Mouse (Mus musculus) right cerebral cortex, postnatal 25 days (tissue): Measurements from ENCODE around the gene Gm4969.

Experiments
- DNase-seq: peaks from one replicate; pipeline ENCODE4 v3.0.0; 2022

Gene Gm4969

GRCm38 (mm10) chr7:19065896-19066295 is 52.3 kb downstream of the Gm4969 start:
- no peak for DNase-seq

GRCm38 (mm10) chr7:19057405-19057804 is 60.8 kb downstream of the Gm4969 start:
- DNase-seq: no peak

DNA sequence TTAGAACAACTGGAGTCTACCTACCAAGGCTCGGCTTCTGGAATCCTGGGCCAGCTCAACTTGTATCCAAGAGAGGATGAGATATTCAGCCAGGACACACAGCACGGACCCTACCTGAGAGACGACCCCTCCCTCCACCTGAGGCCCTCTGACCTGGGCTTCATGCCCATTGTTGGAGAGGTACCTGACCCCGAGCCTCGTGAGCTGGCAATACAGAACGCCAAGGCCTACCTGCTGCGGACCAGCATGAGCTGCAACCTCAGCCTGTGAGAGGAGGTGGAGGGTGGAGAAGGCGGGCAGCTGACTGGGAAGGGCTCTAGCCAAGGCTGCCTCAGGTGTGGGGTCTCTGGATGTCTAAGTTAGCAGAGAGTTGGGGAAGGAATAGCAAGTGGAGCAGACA is 63.1 kb downstream of the Gm4969 start:
- no peak for DNase-seq

GRCm38 (mm10) chr7:19054777-19055076 is 63.4 kb downstream of the Gm4969 start:
- no peak for DNase-seq

DNA sequence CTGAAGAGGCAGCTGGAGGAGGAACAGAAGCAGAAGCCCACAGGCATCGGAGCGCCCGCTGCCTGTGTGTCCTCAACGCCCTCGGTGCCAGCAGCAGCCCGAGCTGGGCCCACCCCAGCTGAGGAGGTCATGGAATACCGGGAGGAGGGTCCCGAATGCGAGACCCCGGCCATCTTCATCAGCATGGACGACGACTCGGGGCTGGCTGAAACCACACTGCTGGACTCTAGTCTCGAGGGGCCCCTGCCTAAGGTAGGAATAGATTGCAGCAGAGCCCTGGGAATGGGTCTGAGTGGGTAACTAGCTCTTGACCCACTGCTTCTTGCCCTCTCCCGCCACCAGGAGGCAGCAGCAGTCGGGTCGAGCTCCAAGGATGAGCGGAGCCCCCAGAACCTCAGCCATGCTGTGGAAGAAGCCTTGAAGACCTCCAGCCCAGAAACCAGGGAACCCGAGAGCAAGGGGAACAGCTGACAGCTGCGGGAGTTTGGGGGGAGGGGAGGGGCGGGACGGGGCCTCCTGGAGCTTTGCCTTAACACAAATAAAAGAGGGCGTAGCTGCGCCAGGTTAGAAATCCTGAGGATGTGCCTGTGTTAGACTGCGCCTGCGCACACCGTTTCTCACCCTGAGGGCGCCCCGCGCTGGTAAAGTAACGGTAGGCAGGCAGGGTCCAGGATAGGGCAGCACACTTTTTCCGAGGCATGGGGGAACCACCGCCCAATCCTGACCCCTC is 64.0 kb downstream of the Gm4969 start, which contains the start of gene Rsph6a:
Gene Rsph6a (plus strand): TSS at position 644 of the 730 bp plus-strand sequence.
- DNase-seq: no peak

GRCm38 (mm10) chr7:19053136-19053532 is 65.0 kb downstream of the Gm4969 start:
- DNase-seq: no peak

DNA sequence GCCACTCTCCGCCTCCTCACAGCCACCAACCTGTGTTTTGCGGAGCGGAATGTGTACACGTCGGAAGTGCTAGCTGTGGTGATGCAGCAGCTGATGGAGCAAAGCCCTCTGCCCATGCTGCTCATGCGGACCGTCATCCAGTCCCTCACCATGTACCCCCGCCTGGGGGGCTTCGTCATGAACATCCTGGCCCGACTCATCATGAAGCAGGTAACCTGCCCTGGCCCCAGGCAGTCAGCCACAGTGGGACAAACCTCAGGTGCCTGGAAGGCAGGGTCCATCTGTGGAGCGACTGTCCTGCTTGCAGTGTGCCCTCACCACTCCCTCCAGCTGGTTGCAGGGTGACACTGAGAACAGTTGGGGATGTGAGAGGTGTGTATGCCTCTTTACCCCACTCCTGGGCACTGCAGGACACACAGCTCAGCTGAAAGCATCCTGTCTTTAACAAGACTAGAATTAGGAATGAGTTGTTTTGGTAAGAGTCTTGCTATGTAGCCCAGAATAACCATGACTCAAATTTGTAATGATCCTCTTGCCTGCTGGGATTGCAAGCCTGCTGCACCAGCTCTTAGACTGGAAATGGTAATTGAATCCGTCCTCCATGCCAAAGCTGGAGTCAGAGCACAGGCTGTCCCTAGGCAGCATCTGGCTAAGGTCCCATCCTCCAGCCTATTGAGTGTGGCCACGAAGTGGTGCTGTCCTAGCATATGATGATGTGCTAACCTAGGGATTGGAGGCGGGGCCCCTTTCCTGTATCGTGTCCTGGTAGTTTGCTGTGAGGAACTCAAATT is 65.6 kb downstream of the Gm4969 start:
- DNase-seq: peak; percentile 62

DNA sequence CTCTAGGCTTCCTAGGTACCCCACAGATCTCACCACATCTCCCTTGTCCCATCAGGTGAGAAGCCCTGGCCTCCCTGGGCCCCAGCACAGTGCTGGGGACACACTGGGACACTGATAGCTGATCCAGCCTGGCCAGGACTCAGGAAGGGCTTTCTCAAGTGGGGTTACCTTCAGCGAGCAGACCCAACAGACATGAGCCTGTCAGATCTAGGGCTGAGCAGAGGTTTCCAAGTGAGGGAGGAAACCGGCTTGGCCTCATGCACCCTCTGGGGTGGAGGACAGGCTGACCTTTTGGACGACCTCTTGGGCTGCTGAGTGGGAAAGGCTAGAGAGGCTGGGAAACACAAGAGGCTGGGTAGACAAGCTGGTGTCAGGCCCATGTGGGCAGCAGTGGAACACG is 67.0 kb downstream of the Gm4969 start:
- no peak for DNase-seq

GRCm38 (mm10) chr7:19050172-19050571 is 68.0 kb downstream of the Gm4969 start:
- no peak for DNase-seq

DNA sequence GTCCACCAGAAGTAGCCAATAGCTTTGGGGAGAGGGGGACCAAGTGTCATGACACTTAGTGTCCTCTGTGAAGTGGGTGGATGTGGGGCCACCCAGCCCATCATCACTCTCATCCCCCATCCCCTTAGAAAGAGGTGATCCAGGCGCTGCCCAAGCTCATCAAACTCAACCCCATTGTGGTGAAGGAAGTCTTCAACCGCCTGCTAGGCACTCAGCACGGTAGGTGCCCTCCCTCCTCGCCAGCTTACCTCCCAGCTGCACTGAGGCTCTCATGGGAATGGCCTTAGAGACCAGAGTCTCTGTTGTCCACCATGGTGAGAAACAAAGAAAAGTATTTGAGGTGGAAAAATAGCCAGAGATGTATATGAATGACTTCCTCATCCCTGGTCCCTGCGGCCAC is 68.9 kb downstream of the Gm4969 start:
- no peak for DNase-seq
